Mouse (Mus musculus) intestine, embryonic 16.5 days (tissue): ENCODE measurements around the gene Tapbpl. TPM values are rescaled to one million over a fixed set of nuclear protein-coding genes. Genes with fewer than 3 reads are reported as not detected.

ENCODE experiments used
- ATAC-seq: fragments of 200-750 bp; cut with Nextera tagmentation; 2 replicates; pipeline ENCODE4 v1.8.0; 2017; ENCODE audit warnings: moderate TSS enrichment, moderate library complexity
- H3K27ac ChIP-seq: fragments of 300-500 bp; sonication (generic); 2 replicates; pipeline ENCODE4 v1.5.1; 2014; ENCODE audit warnings: mild to moderate bottlenecking, low read length
- H3K27me3 ChIP-seq: fragments of 300-500 bp; sonication (generic); replicated peaks from 2 replicates; pipeline ENCODE4 v1.6.1; 2014; ENCODE audit warnings: low read length, control low read depth, mixed read lengths; ENCODE audit not compliant: control insufficient read depth, insufficient read depth
- H3K36me3 ChIP-seq: fragments of 300-500 bp; sonication (generic); 2 replicates; pipeline ENCODE4 v1.6.1; 2014; ENCODE audit warnings: low read length, control low read depth; ENCODE audit not compliant: control insufficient read depth, insufficient read depth
- H3K4me1 ChIP-seq: fragments of 300-500 bp; sonication (generic); 2 replicates; pipeline ENCODE4 v1.6.1; 2014; ENCODE audit warnings: low read length, control low read depth, mixed read lengths; ENCODE audit not compliant: control insufficient read depth, insufficient read depth
- H3K4me2 ChIP-seq: fragments of 300-500 bp; sonication (generic); 2 replicates; pipeline ENCODE4 v1.6.1; 2014; ENCODE audit warnings: low read depth, low read length, control low read depth
- H3K4me3 ChIP-seq: fragments of 300-500 bp; sonication (generic); 2 replicates; pipeline ENCODE4 v1.5.1; 2014; ENCODE audit warnings: mild to moderate bottlenecking, low read length
- H3K9ac ChIP-seq: fragments of 300-500 bp; sonication (generic); 2 replicates; pipeline ENCODE4 v1.6.1; 2014; ENCODE audit warnings: low read depth, low read length
- H3K9me3 ChIP-seq: fragments of 300-500 bp; sonication (generic); 2 replicates; pipeline ENCODE4 v1.6.1; 2016; ENCODE audit warnings: low read length, control low read depth; ENCODE audit not compliant: control insufficient read depth
- WGBS: fragments of 180-500 bp; shearing (Covaris S2); extraction: QIAGEN DNeasy Blood & Tissue Kit; methylation state at CpG from one replicate; pipeline ENCODE4 v1.1.7; 2014; 5-methylcytosine and 5-hydroxymethylcytosine counted together
- polyA plus RNA-seq: library from polyadenylated mRNA; unstranded; fragments of >200 nt; fragmentation: Nextera tagmentation; extraction: Ambion mirVana; gene quantifications from 2 replicates; pipeline ENCODE4 v1.2.1, GENCODE M21; 2015

The Tapbpl gene
- polyA plus RNA-seq, 1 experiment from 2014 or later, result 13.3 TPM

- Histone ChIP-seq H3K4me2 (no peak overlapping the region), H3K27ac (no peak overlapping the region), H3K27me3 (no peaks in the 10 kb centered on the region), H3K36me3 (no peaks in the 10 kb centered on the region), H3K9me3 (no peaks in the 10 kb centered on the region), H3K4me1 (no peaks in the 10 kb centered on the region), H3K4me3 (no peak overlapping the region), H3K9ac (no peak overlapping the region)
- WGBS, result 73% methylated on average over 13 of the region's 13 CpGs
- ATAC-seq, result no peak
These were observed 34.4 kb upstream of the Tapbpl start for GRCm38 (mm10) chr6:125266091-125266490.

DNA sequence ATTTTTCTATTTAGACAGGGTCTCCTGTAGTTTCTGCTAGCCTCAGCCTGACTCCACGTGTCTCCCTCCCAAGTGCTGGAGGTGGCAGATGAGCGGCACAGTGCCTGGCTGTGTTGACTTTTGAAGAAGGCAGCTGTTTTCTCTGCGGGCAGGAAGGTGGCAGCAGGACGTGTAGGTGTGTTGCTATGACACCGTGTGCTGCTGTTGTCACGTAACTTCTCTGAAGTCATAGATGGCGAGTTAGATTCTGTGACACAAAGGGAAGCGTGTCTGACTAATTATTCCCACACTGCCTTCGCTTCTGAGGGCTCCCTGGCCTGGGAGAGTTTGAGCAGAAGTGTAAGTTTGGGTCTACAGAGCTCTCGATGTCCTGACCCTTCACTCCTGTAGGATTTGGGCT lies 33.6 kb upstream of the Tapbpl start:
- Histone ChIP-seq H3K9ac (no peak overlapping the region), H3K4me1 (no peaks in the 10 kb centered on the region), H3K9me3 (no peaks in the 10 kb centered on the region), H3K36me3 (no peaks in the 10 kb centered on the region), H3K27me3 (no peaks in the 10 kb centered on the region), H3K4me2 (no peak overlapping the region), H3K4me3 (no peak overlapping the region), H3K27ac (no peak overlapping the region)
- ATAC-seq, result peak; percentile 59
- WGBS, result 56% methylated on average over 10 of the region's 10 CpGs

- 78% methylated on average over 9 of the region's 9 CpGs for WGBS
- no peak overlapping the region for H3K9ac ChIP-seq
- no peaks in the 10 kb centered on the region for H3K27me3 ChIP-seq
- no peak for ATAC-seq
- H3K9me3 ChIP-seq, result no peaks in the 10 kb centered on the region
- no peak overlapping the region for H3K27ac ChIP-seq
- H3K4me2 ChIP-seq, result no peak overlapping the region
- H3K36me3 ChIP-seq, result no peaks in the 10 kb centered on the region
- no peaks in the 10 kb centered on the region for H3K4me1 ChIP-seq
- H3K4me3 ChIP-seq, result no peak overlapping the region
These were observed 32.6 kb upstream of the Tapbpl start for GRCm38 (mm10) chr6:125264219-125264618.

- no peaks in the 10 kb centered on the region for H3K36me3 ChIP-seq
- no peak overlapping the region for H3K27ac ChIP-seq
- no peak overlapping the region for H3K4me3 ChIP-seq
- 70% methylated on average over 10 of the region's 10 CpGs for WGBS
- no peak for ATAC-seq
- H3K4me1 ChIP-seq, result peaks cover 7% of the 10 kb centered on the region
- no peak overlapping the region for H3K9ac ChIP-seq
- H3K9me3 ChIP-seq, result no peaks in the 10 kb centered on the region
- H3K27me3 ChIP-seq, result no peaks in the 10 kb centered on the region
- H3K4me2 ChIP-seq, result no peak overlapping the region
These were observed 28.4 kb upstream of the Tapbpl start for GRCm38 (mm10) chr6:125260006-125260555.

DNA sequence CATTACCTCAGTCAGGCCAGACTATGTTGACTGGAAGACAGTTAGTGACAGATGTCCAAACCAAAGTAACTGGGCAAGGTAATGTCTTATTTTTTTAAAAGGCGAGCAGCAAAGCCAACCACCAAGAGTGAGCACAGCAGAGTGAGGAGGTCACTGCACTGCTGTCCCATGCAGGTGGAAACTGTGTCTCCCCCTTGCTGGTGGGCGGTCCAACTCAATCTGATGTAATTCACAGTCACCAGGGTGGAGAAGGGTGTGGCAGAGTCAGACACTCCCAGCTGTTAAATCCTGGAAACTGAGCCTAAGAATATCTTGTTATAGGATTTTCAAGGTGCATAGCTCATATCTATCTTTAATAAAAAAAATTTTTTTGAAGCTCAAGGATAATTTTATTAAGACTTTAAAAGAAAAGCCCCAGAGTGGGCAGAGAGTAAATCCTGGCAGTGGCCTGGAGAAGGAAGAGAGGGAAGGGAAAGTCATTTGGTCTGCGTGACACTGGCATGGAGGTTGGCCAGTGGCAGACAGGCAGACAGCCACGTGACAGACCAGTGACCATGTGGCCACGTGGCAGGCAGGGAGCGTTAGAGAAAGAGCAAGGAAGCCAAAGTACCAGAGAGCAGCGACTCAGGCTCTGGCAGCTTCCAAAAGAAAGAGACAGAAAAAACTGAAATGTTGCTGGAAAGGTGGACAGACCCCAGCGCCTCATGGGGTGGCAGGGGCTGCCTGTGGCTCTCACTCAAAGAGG lies 24.7 kb upstream of the Tapbpl start:
- peak; percentile 82 for ATAC-seq
- peak overlapping the region; percentile 50 for H3K27ac ChIP-seq
- 72% methylated on average over 8 of the region's 8 CpGs for WGBS

DNA sequence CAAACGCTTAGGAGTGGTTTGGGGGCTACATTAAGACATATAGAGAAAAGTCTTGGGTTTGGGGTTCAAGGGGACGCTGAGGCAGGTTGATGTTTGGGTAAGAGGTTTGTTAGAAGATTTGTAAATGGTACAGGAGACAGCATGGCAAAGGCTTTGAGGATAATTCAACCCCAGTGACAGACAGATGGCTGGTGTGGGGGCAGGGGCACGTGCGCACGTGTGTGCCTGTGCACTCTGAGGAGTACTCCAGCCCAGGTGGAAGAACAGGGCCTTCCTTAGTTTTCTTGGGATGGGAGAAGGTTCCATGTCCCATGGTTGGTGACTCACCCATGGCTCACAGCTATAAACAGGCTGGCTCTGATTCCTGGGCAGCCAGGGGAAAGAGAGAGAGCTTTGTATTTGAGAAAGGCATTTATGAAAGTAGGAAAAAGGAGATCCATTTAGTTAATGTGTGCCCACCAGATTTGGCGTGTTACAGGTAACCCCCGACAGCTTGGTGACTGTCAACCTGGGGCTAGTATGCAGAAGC lies 23.9 kb upstream of the Tapbpl start:
- ATAC-seq, result peak; percentile 37; the same call in 1 of the 2 replicates
- H3K4me3 ChIP-seq, result no peak overlapping the region
- H3K9ac ChIP-seq, result no peak overlapping the region
- no peaks in the 10 kb centered on the region for H3K9me3 ChIP-seq
- WGBS, result 76% methylated on average over 7 of the region's 7 CpGs
- H3K27ac ChIP-seq, result no peak overlapping the region
- no peaks in the 10 kb centered on the region for H3K36me3 ChIP-seq
- no peak overlapping the region for H3K4me2 ChIP-seq
- no peaks in the 10 kb centered on the region for H3K27me3 ChIP-seq
- peaks cover 7% of the 10 kb centered on the region for H3K4me1 ChIP-seq

More for the DNA sequence above, 24.7 kb upstream of the Tapbpl start:
- no peaks in the 10 kb centered on the region for H3K27me3 ChIP-seq
- no peaks in the 10 kb centered on the region for H3K36me3 ChIP-seq
- no peak overlapping the region for H3K4me3 ChIP-seq
- no peak overlapping the region for H3K9ac ChIP-seq
- peaks cover 7% of the 10 kb centered on the region for H3K4me1 ChIP-seq
- H3K9me3 ChIP-seq, result no peaks in the 10 kb centered on the region
- H3K4me2 ChIP-seq, result no peak overlapping the region

GRCm38 (mm10) chr6:125253863-125254715 lies 22.4 kb upstream of the Tapbpl start:
- WGBS, result 77% methylated on average over 14 of the region's 14 CpGs
- Histone ChIP-seq H3K4me3 (no peak overlapping the region), H3K9me3 (no peaks in the 10 kb centered on the region), H3K4me2 (no peak overlapping the region), H3K27ac (no peak overlapping the region), H3K27me3 (no peaks in the 10 kb centered on the region), H3K4me1 (peaks cover 7% of the 10 kb centered on the region), H3K9ac (no peak overlapping the region), H3K36me3 (no peaks in the 10 kb centered on the region)
- no peak for ATAC-seq

GRCm38 (mm10) chr6:125252711-125253110 lies 21.1 kb upstream of the Tapbpl start:
- WGBS, result 88% methylated on average over 8 of the region's 8 CpGs
- no peak overlapping the region for H3K9ac ChIP-seq
- H3K27me3 ChIP-seq, result no peaks in the 10 kb centered on the region
- H3K4me2 ChIP-seq, result no peak overlapping the region
- H3K4me3 ChIP-seq, result no peak overlapping the region
- H3K36me3 ChIP-seq, result no peaks in the 10 kb centered on the region
- no peak overlapping the region for H3K27ac ChIP-seq
- no peaks in the 10 kb centered on the region for H3K9me3 ChIP-seq
- no peak for ATAC-seq
- H3K4me1 ChIP-seq, result peaks cover 7% of the 10 kb centered on the region

DNA sequence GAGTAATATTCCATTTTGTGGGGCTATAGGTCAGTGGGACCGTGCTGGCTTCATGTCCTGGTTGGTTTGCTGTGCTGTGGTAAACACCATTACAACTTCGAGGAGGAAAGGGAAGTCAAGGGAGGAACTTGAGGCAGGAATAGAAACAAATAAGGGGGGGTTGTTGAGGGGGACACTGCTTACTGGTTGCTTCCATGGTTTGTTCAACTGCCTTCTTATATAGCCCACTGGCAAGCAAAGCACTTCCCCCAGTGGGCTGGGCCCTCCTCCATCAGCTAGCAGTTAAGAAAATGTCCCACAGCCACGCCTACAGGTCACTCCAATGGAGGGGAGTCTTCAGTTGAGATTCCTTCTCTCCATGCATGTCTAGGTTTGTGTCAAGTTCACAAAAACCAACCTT lies 20.6 kb upstream of the Tapbpl start:
- H3K4me3 ChIP-seq, result no peak overlapping the region
- H3K9me3 ChIP-seq, result no peaks in the 10 kb centered on the region
- no peak for ATAC-seq
- no peaks in the 10 kb centered on the region for H3K36me3 ChIP-seq
- no peaks in the 10 kb centered on the region for H3K27me3 ChIP-seq
- H3K4me1 ChIP-seq, result peaks cover 4% of the 10 kb centered on the region
- WGBS, result 80% methylated on average over 3 of the region's 3 CpGs
- H3K9ac ChIP-seq, result no peak overlapping the region
- H3K27ac ChIP-seq, result no peak overlapping the region
- H3K4me2 ChIP-seq, result no peak overlapping the region
